Mouse (Mus musculus) lung, postnatal 14 days (tissue): ENCODE measurements at regions not wholly inside any gene's neighbourhood (a gene's known extent, or its start where the extent isn't known, plus 50 kb on each side); places are given as distances from the start of the nearest gene placed in this dataset.
"Not testable (repeated sequence)": the region's sequence is repeated elsewhere in the genome, so short reads cannot be mapped to it uniquely, and the experiment has no call there.

Source experiments
- DNase-seq: peaks from one replicate; pipeline ENCODE4 v3.0.0; 2021

- DNase-seq, result not testable (repeated sequence)
These were observed 577.6 kb upstream of the Olfr1507 start for GRCm38 (mm10) chr14:53073126-53073525.

GRCm38 (mm10) chr14:53072502-53072901 lies 577.0 kb upstream of the Olfr1507 start:
- not testable (repeated sequence) for DNase-seq

GRCm38 (mm10) chr14:53054439-53054838 lies 558.9 kb upstream of the Olfr1507 start:
- DNase-seq, result not testable (repeated sequence)

GRCm38 (mm10) chr14:53053465-53054123 lies 558.0 kb upstream of the Olfr1507 start:
- not testable (repeated sequence) for DNase-seq

- DNase-seq, result not testable (repeated sequence)
These were observed 552.1 kb upstream of the Olfr1507 start for GRCm38 (mm10) chr14:53047683-53048082.

GRCm38 (mm10) chr14:53046975-53047374 lies 551.4 kb upstream of the Olfr1507 start:
- DNase-seq, result not testable (repeated sequence)

- not testable (repeated sequence) for DNase-seq
These were observed 549.8 kb upstream of the Olfr1507 start for GRCm38 (mm10) chr14:53045331-53045730.

- DNase-seq, result not testable (repeated sequence)
These were observed 548.6 kb upstream of the Olfr1507 start for GRCm38 (mm10) chr14:53044101-53044500.

GRCm38 (mm10) chr14:53042016-53042415 lies 546.5 kb upstream of the Olfr1507 start:
- DNase-seq, result not testable (repeated sequence)

GRCm38 (mm10) chr14:53039475-53039874 lies 543.9 kb upstream of the Olfr1507 start:
- not testable (repeated sequence) for DNase-seq

- not testable (repeated sequence) for DNase-seq
These were observed 539.4 kb upstream of the Olfr1507 start for GRCm38 (mm10) chr14:53034940-53035339.

- DNase-seq, result not testable (repeated sequence)
These were observed 537.7 kb upstream of the Olfr1507 start for GRCm38 (mm10) chr14:53033221-53033620.

GRCm38 (mm10) chr14:53032498-53032897 lies 536.9 kb upstream of the Olfr1507 start:
- DNase-seq, result not testable (repeated sequence)

- not testable (repeated sequence) for DNase-seq
These were observed 534.7 kb upstream of the Olfr1507 start for GRCm38 (mm10) chr14:53030227-53030626.

- not testable (repeated sequence) for DNase-seq
These were observed 531.4 kb upstream of the Olfr1507 start for GRCm38 (mm10) chr14:53026958-53027357.

GRCm38 (mm10) chr14:53020152-53020551 lies 524.6 kb upstream of the Olfr1507 start:
- not testable (repeated sequence) for DNase-seq

- DNase-seq, result not testable (repeated sequence)
These were observed 512.2 kb upstream of the Olfr1507 start for GRCm38 (mm10) chr14:53007741-53008140.

GRCm38 (mm10) chr14:53007323-53007722 lies 511.8 kb upstream of the Olfr1507 start:
- DNase-seq, result not testable (repeated sequence)

- DNase-seq, result not testable (repeated sequence)
These were observed 505.7 kb upstream of the Olfr1507 start for GRCm38 (mm10) chr14:53001289-53001688.

GRCm38 (mm10) chr14:52992106-52992760 lies 496.7 kb upstream of the Olfr1507 start:
- not testable (repeated sequence) for DNase-seq

- DNase-seq, result not testable (repeated sequence)
These were observed 495.7 kb upstream of the Olfr1507 start for GRCm38 (mm10) chr14:52991328-52991665.

GRCm38 (mm10) chr14:52990569-52991327 lies 495.2 kb upstream of the Olfr1507 start:
- not testable (repeated sequence) for DNase-seq

- DNase-seq, result not testable (repeated sequence)
These were observed 494.4 kb upstream of the Olfr1507 start for GRCm38 (mm10) chr14:52989940-52990339.
